Mouse (Mus musculus) kidney, postnatal 14 days (tissue): ENCODE measurements around the gene Tmem174.

ENCODE experiments used
- DNase-seq: peaks from one replicate; pipeline ENCODE4 v3.0.0; 2022; ENCODE audit warnings: mixed read lengths

The Tmem174 gene

GRCm38 (mm10) chr13:98637145-98637544, at the start of gene Tmem174:
Gene Tmem174, minus strand, starts transcription at chr13:98637410.
- peak; percentile 75 for DNase-seq

- no peak for DNase-seq
These were observed 47.1 kb upstream of the Tmem174 start for GRCm38 (mm10) chr13:98684144-98684900.

DNA sequence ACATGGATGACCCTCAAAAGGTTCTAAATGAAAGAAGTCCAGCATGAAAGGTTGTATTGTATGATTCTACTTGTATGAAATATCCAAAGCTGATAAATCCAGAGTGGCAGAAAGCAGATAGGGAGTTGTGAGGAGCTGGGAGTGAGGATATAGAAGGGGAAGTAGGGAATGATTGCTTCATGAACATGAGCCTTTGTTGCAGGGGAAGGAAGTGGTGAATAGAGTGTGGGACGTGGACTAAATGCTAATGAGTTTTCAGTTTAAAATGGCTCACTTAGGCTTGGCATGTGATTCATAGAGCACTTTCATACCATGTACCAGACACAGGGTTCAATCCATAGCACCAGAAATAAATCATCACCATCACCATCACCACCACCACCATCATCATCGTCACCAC, 46.2 kb upstream of the Tmem174 start:
- DNase-seq = no peak

DNA sequence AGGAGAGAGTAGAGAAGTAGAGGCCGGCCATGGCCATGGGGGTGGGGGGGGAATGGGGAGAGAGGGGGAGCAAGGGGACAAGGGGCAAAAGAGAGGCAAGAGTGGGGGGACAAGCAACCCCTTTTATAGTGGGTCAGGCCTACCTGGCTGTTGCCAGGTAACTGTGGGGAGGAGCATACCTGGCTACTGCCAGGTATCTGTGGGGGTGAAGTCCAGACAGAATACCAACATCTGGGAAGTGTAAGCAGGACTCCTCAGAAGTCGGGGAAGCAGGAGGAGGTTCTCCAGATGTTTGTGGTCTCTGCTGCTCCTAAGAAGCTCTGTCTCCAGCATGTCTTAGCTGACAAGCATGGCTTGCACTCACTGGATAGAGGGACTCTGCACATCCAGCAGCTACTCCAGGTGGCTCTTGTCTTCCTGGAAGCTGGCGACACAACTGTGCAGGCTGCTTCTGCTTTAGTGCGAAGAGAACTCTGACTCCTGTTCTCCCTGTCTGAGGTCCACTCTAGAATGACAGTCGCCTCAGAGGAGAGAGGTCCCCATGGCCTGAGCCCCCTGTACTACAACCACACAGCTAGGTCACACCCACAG, 43.4 kb upstream of the Tmem174 start:
- no peak for DNase-seq

- no peak for DNase-seq
These were observed 42.4 kb upstream of the Tmem174 start for GRCm38 (mm10) chr13:98679631-98680041.

- no peak for DNase-seq
These were observed 42.0 kb upstream of the Tmem174 start for GRCm38 (mm10) chr13:98679230-98679629.

DNA sequence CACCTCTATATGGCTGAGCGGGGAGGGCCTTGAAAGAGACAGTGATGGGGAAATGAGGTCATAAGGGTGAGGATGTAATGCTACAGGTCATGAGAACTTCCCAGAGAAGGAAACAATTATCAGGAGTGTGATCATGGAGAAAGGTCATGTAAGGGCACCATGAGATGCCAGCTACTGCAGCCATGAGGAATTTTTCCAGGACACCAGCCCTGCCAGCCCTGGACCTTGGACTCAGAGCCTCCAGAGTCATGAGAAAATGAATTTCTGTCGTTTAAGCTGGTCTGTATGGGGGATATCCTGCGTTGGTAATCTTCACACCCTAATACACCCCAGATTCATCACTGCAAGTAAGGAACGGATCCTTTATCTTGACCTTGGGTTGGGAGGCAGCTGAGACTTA, 36.7 kb upstream of the Tmem174 start:
- no peak for DNase-seq

- no peak for DNase-seq
These were observed 32.1 kb upstream of the Tmem174 start for GRCm38 (mm10) chr13:98669296-98669695.

DNA sequence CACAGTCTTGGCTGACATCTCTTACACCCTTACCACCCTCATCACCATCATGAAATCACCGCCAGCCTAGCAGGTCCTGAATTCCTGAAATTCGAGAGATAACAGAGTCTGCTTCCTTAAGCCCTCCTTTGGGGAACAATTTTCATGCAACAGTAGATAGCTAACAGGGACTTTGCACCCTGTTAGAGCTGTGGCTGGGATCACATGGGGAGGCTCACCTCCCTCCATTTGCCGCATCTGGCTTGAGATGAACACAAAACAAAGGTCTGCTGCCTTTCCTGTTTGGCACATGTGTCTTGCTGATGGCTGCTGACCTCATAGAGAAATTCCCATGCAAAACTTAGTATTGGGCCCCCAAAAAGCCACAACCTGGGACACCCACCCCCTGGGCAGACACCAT, 30.1 kb upstream of the Tmem174 start:
- DNase-seq = peak; percentile 43

GRCm38 (mm10) chr13:98665240-98665639, 28.0 kb upstream of the Tmem174 start:
- DNase-seq = no peak

GRCm38 (mm10) chr13:98662173-98662675, 25.0 kb upstream of the Tmem174 start:
- DNase-seq = no peak

GRCm38 (mm10) chr13:98656034-98656471, 18.8 kb upstream of the Tmem174 start:
- DNase-seq = peak; percentile 42

DNA sequence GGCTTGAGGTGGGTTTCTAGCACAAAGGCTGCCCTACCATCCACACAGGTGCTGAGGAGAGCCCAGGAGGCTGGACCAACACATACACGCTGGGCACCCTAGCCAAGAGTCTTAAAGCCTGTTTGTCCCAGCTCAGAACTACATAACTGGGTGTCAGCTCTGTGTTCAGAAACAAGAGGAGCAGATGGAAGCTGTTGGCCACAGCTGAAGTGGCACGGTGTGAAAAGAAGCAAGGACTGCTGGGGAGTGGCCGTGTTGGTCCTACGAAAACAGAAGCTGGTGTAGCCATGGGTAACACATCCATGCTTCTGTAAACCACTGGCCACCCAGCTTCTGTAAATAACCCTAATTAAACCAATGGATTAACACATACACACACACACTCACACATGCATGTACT, 18.1 kb upstream of the Tmem174 start:
- DNase-seq = no peak

DNA sequence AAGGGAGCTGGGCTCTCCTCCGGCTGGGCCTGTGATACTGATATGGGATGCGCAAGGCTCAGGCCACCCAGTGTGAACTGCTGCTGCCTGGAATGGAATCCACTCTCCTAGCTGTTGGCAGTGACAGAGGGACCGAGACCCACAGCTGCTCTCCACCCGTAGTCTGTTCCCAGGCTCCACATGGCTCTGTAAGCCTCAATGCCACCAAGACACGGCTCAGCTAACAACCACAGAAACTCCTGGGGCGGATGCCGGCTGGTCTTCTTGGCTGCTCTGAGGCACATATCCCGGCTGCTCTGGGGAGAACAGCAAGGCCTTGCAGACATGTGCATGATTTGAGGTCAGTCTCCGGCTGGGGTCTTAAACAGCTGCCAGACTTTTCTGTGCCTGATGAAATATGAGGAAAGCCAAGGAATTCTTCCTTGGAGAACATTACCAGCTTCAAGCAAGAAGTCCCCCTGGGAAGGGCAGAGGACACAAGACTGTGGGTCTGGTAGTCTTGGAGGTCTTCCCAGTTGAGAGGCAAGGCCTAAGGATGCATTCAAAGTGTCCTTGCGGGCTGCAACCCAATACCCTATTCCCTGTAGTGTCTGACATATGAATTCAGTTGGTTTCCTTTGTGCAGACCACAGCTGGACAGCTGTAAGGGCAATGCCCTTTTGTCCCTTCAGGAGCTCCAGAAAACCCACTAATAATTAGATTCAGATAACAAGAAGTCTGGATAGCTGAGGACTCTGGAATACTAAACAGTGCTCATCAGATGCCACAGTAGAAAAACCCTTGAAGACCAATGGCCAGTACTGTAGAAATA, 17.1 kb upstream of the Tmem174 start:
- peak; percentile 56 for DNase-seq

DNA sequence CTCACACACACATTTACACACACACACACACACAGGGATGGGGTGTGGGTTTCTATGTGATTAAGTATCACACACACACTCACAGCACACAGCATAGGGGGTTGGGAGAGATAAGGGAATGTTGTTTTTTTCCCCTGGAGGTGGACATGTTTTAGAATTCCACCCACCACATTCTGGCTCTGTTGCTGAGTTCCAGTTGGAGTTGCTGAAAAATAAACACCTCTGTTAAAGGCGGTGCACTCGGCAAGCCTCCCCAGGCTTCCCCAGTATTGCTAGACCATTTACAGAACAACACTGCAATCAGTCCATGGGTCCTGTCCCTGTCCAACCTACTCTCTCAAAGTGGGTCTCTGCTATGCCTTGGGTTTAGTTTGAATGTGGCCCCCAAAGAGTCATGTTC, 15.0 kb upstream of the Tmem174 start:
- DNase-seq = no peak

DNA sequence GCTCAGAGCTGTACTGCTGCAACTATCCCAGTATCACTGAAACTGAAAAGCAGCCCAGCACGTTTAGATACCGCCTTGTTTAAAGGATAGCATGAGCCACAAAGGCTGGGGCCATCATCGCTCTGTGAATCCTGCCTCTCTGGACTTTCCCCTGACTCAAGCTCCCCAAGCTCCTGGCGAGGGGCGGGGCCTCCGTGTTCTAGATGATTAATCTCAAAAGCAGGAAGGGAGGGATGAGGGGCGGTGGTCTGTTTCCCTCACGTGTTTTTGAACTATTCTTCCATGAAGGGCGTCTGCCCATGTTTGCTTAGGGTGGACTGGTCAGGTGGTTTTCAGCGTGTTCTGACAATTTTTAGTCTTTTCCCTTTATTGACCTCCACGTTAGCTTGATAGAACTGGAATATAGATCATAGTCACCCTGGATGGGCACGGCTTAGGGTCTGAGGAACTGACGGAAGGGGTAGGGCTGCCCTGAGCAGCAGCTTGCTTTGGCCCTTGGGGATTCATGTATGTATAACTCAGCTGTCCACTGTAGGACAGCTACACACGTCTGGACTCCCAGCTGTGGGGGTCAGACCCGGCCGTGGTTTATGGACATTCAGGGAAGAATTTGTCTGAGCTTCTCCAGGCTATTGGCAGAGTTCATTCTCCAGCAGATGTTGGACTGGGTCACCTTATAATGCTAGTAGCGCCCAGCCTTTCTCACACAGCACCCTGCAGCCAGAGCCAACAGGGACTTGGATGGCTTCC, 14.2 kb upstream of the Tmem174 start:
- DNase-seq = peak; percentile 51

- DNase-seq = peak; percentile 41
These were observed 10.8 kb upstream of the Tmem174 start for GRCm38 (mm10) chr13:98647775-98648568.

DNA sequence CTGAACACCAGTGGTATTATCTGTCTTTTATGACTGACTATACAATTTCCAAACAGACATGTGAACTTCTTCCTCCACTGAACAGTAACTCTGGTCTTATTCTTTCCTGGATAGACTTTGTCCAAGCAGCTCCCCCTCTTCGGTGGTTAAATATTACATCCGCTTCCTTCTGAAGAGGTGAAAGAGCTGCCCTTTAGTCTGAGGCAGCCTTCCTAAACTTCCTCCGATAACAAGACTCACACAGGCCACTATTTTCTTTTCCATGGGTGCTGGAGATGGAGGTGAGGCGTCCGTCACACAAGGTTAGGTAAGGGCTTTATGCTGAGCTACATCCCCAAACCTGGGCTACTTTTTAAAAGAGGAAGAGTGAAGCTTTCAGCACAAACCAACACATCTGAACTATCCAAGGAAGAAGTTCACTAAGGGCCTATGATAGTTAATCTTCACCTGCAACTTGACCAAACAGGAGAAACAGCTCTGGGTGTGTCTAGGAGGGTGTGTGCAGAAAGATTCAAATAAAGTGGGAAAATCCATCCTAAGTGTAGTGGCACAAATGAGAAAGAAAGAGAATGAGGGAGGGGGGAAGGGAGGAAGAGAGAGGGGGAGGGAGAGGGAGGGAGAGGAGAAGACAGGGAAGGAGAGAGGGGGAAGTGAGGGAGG, 1.4 kb upstream of the Tmem174 start:
- DNase-seq = peak; percentile 69

DNA sequence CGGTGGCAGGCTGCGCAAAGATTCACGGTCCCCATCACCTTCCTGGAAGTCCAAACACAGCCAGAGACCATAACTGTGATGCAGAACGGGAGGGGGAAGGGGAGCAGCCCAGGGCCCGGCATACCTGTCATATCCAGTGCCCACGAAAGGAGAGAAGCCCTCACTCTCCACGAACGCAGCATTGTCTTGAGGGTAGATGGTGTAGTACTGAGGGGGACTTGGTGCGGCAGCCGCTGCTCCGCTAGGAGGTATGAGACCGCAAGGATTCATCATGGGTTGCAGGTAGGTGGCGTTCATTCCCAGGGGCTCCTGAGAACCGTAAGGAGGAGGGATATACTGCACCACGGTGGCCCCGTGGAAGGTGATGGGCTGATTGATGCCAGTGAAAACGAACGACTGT, 639 bp downstream of the Tmem174 start:
- peak; percentile 34 for DNase-seq

DNA sequence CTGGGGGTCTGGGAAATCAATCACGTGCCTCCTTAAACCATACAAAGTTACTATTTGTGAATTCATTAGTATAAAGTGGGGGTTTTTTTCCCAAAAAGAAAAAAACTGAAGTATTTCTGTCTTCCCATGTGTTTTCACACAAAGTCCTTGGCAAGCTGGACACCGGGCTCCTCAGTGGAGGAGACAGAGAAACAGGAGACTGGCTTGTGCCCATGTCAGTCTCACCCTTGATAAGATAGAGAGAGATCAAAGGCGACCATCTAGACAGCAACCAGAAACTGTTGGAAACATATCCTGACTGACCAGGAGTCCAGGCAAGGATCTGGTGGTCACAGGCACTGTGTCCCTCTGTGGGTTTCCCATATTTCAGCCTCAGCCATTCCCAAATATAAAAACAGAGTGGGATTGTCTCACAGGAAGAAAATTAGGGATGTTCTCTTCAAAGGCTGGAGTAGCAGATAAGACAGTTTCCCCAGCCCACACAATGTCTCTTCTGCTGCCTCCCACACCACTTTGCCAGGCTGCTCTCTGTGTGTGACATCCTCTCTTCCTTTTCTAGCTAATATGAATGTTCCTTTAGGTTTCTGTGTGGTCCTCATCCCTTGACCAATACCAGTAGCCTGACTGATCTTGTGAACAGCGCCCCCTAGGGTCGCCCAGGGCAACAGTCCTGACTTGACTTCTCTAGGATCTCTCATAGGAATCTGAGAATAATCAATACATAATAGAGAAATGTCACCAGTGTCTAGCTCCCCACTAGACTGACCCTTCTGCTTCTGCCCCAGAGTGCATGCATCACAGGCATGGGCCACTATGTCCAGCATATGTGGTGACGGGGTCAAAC, 3.3 kb downstream of the Tmem174 start:
- peak; percentile 40 for DNase-seq
